Mouse (Mus musculus) stomach, embryonic 16.5 days (tissue): ENCODE data around the gene Fhl4. TPM values are rescaled to one million over a fixed set of nuclear protein-coding genes. Genes with fewer than 3 reads are reported as not detected.

Experiments
- ATAC-seq: fragments of 200-750 bp; cut with Nextera tagmentation; 2 replicates; pipeline ENCODE4 v1.8.0; 2017; ENCODE audit warnings: moderate number of reproducible peaks, moderate TSS enrichment; ENCODE audit not compliant: insufficient read depth, low FRiP score
- H3K27ac ChIP-seq: fragments of 300-500 bp; sonication (generic); 2 replicates; pipeline ENCODE4 v1.5.1; 2014; ENCODE audit warnings: low read length
- H3K27me3 ChIP-seq: fragments of 300-500 bp; sonication (generic); 2 replicates; pipeline ENCODE4 v1.6.1; 2014; ENCODE audit warnings: low read length, control low read depth, mixed read lengths; ENCODE audit not compliant: control insufficient read depth, insufficient read depth
- H3K36me3 ChIP-seq: fragments of 300-500 bp; sonication (generic); 2 replicates; pipeline ENCODE4 v1.6.1; 2014; ENCODE audit warnings: low read length; ENCODE audit not compliant: control insufficient read depth, insufficient read depth
- H3K4me1 ChIP-seq: fragments of 300-500 bp; sonication (generic); 2 replicates; pipeline ENCODE4 v1.6.1; 2014; ENCODE audit warnings: low read length, control low read depth, mixed read lengths; ENCODE audit not compliant: control insufficient read depth, insufficient read depth
- H3K4me2 ChIP-seq: fragments of 300-500 bp; sonication (generic); 2 replicates; pipeline ENCODE4 v1.6.1; 2014; ENCODE audit warnings: low read depth, low read length, mixed read lengths
- H3K4me3 ChIP-seq: fragments of 300-500 bp; sonication (generic); replicated peaks from 2 replicates; pipeline ENCODE4 v1.5.1; 2014; ENCODE audit warnings: mild to moderate bottlenecking, low read length
- H3K9ac ChIP-seq: fragments of 300-500 bp; sonication (generic); 2 replicates; pipeline ENCODE4 v1.6.1; 2014; ENCODE audit warnings: low read length
- H3K9me3 ChIP-seq: fragments of 300-500 bp; sonication (generic); replicated peaks from 2 replicates; pipeline ENCODE4 v1.6.1; 2016; ENCODE audit warnings: low read length, control low read depth; ENCODE audit not compliant: control insufficient read depth
- WGBS: fragments of 180-500 bp; shearing (Covaris S2); extraction: QIAGEN DNeasy Blood & Tissue Kit; methylation state at CpG from one replicate; pipeline ENCODE4 v1.1.7; 2014; 5-methylcytosine and 5-hydroxymethylcytosine counted together
- polyA plus RNA-seq: library from polyadenylated mRNA; unstranded; fragments of >200 nt; fragmentation: Nextera tagmentation; extraction: Ambion mirVana; gene quantifications from 2 replicates; pipeline ENCODE4 v1.2.1, GENCODE M21; 2015

Fhl4 gene
- polyA plus RNA-seq, 1 experiment from 2014 or later: 0.30 TPM

DNA sequence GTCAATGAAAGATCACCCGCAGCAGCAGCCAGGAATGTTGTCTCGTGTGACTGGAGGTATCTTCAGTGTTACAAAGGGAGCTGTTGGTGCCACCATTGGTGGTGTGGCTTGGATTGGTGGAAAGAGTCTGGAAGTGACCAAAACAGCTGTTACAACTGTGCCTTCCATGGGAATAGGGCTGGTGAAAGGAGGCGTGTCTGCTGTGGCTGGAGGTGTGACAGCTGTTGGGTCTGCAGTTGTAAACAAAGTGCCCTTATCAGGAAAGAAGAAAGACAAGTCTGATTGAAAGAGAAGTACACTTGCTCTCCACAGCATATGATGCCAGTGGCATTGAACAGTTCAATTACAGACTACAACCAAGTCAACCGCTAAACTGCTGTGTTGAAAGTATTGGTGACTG, 12.1 kb upstream of the Fhl4 start:
- Histone ChIP-seq H3K4me1 (no peaks in the 10 kb centered on the region), H3K4me2 (no peak overlapping the region), H3K9ac (no peak overlapping the region), H3K27me3 (no peaks in the 10 kb centered on the region), H3K4me3 (no peak overlapping the region), H3K9me3 (no peaks in the 10 kb centered on the region), H3K36me3 (peaks cover 5% of the 10 kb centered on the region; the same call in 1 of the 2 replicates), H3K27ac (no peak overlapping the region)
- ATAC-seq: no peak
- 82% methylated on average over 4 of the region's 4 CpGs for WGBS

DNA sequence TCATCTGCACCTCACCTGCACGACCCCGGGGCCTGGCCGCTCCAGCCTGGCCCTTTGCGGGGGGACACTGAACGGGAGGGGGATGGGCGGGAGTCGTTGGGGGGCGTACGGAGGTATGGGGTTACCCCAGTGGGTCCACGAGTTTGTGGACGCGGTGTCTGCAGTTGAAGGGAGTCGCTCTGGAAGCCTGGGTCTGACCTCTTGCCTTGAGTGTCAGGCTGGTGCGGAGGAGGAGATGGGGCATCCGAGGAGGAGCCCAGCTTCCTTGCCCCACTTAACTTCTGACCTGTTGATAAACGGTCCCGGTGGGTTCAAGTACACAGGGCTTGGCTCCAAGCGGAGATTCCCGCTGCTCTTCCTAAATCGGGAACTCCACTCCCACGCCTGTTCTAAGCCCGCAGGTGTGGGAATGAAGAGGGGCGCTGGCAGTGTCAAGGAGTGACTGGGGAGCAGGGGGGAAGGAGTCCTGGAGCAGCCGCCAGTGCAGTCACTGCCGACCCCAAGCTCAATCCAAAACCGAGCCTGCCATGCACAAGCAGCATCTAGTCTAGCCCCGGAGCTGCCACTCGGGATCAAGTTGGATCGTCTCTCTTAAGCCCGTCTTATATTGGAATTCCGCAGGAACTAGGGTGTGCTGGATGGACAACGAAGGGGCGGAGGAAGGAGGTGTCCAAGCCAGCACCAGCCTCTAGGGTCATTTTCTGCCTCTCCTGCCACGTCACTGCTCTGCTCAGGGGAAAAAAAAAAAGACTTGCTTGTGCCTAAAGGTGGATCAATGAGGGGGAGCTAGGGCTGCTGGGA, 990 bp upstream of the Fhl4 start:
- under 1% methylated on average over 34 of the region's 34 CpGs for WGBS
- peak overlapping the region; percentile 100 for H3K4me3 ChIP-seq
- no peaks in the 10 kb centered on the region for H3K36me3 ChIP-seq
- H3K9me3 ChIP-seq: no peaks in the 10 kb centered on the region
- peak; percentile 11; the same call in 1 of the 2 replicates for ATAC-seq
- H3K27me3 ChIP-seq: no peaks in the 10 kb centered on the region
- peak overlapping the region; percentile 96 for H3K9ac ChIP-seq
- peak overlapping the region; percentile 80 for H3K27ac ChIP-seq
- H3K4me2 ChIP-seq: peak overlapping the region; percentile 89
- H3K4me1 ChIP-seq: 0 out of 2 replicates have a peak, but pooled peaks cover 9% of the 10 kb centered on the region

GRCm38 (mm10) chr10:85101841-85102240, 454 bp downstream of the Fhl4 start:
- Histone ChIP-seq H3K4me3 (peak overlapping the region; percentile 100), H3K27me3 (no peaks in the 10 kb centered on the region), H3K9me3 (no peaks in the 10 kb centered on the region), H3K9ac (peak overlapping the region; percentile 96), H3K4me2 (peak overlapping the region; percentile 89), H3K27ac (peak overlapping the region; percentile 88), H3K36me3 (no peaks in the 10 kb centered on the region), H3K4me1 (0 out of 2 replicates have a peak, but pooled peaks cover 9% of the 10 kb centered on the region)
- under 1% methylated on average over 10 of the region's 10 CpGs for WGBS
- no peak; the same call in 1 of the 2 replicates for ATAC-seq

DNA sequence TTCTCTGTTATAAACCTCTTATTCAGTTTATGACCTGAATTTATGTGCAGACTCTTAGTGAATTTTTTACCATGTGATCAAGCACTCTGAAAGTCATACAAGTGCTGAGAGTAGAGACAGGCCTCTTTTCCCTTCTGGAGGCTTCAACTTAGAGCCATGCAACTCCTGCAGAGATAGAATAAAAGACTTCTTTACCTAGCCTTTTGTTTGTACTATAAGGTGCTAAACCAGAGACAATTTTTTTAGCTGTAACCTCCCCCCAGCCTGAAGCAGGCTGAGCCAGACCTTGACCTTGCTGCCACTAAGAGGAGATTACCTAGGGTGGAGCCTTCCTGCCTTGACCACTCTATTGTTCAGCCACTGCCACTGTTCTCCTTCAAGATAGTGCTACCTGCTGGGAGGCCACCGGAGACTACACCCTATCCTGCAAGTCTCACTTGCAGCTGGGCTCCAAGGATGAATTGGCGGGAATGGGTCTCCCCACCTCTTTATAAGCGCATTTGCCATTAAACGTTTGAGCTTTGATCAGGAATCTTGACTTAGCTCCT, 30.6 kb downstream of the Fhl4 start:
- Histone ChIP-seq H3K9ac (no peak overlapping the region), H3K36me3 (no peaks in the 10 kb centered on the region), H3K4me3 (no peak overlapping the region), H3K4me2 (no peak overlapping the region), H3K27me3 (no peaks in the 10 kb centered on the region), H3K9me3 (no peaks in the 10 kb centered on the region), H3K27ac (no peak overlapping the region), H3K4me1 (no peaks in the 10 kb centered on the region)
- no peak for ATAC-seq
- WGBS: 61% methylated on average over 4 of the region's 4 CpGs

DNA sequence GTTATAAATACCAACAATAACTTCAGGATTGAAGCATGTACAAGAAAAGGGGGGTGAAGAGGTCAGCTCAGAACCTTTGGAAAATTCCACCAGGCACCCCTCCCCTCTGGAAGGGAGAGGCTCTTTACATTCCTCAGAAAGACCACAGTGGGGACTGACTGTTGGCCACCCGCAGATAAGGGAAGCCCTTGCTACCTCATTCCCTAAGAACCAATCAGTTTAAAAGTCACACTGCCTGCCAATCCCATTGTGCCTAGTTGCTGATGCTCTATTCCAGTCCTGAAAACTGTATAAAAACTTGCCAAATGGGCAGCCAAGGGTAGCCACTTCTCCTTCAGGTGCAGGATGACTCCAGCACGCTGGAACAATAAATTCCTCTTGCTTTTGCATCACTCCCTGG, 47.4 kb downstream of the Fhl4 start:
- H3K27ac ChIP-seq: no peak overlapping the region
- no peaks in the 10 kb centered on the region for H3K36me3 ChIP-seq
- H3K4me3 ChIP-seq: no peak overlapping the region
- no peak overlapping the region for H3K4me2 ChIP-seq
- 0 out of 2 replicates have a peak, but pooled peaks cover 4% of the 10 kb centered on the region for H3K9me3 ChIP-seq
- no peak overlapping the region for H3K9ac ChIP-seq
- no peak for ATAC-seq
- no peaks in the 10 kb centered on the region for H3K27me3 ChIP-seq
- no peaks in the 10 kb centered on the region for H3K4me1 ChIP-seq
- 83% methylated on average over 2 of the region's 2 CpGs for WGBS

GRCm38 (mm10) chr10:85052451-85052850, 49.8 kb downstream of the Fhl4 start:
- H3K9me3 ChIP-seq: 0 out of 2 replicates have a peak, but pooled peaks cover 4% of the 10 kb centered on the region
- ATAC-seq: no peak
- H3K9ac ChIP-seq: no peak overlapping the region
- H3K27me3 ChIP-seq: no peaks in the 10 kb centered on the region
- no peak overlapping the region for H3K27ac ChIP-seq
- no peak overlapping the region for H3K4me2 ChIP-seq
- H3K4me3 ChIP-seq: no peak overlapping the region
- no peaks in the 10 kb centered on the region for H3K4me1 ChIP-seq
- H3K36me3 ChIP-seq: no peaks in the 10 kb centered on the region
- whole genome bisulfite sequencing: 33% methylated on average over 4 of the region's 4 CpGs

GRCm38 (mm10) chr10:85050668-85051208, 51.6 kb downstream of the Fhl4 start:
- Histone ChIP-seq H3K9me3 (0 out of 2 replicates have a peak, but pooled peaks cover 4% of the 10 kb centered on the region), H3K4me1 (no peaks in the 10 kb centered on the region), H3K4me2 (no peak overlapping the region), H3K4me3 (no peak overlapping the region), H3K9ac (no peak overlapping the region), H3K27me3 (no peaks in the 10 kb centered on the region), H3K27ac (no peak overlapping the region), H3K36me3 (no peaks in the 10 kb centered on the region)
- ATAC-seq: no peak
- 46% methylated on average over 4 of the region's 4 CpGs for WGBS

GRCm38 (mm10) chr10:85048008-85048407, 54.3 kb downstream of the Fhl4 start:
- 95% methylated on average over 8 of the region's 8 CpGs for WGBS
- Histone ChIP-seq H3K4me1 (peaks cover 7% of the 10 kb centered on the region; the same call in 1 of the 2 replicates), H3K36me3 (no peaks in the 10 kb centered on the region), H3K9ac (no peak overlapping the region), H3K4me3 (no peak overlapping the region), H3K9me3 (no peaks in the 10 kb centered on the region), H3K4me2 (no peak overlapping the region), H3K27ac (no peak overlapping the region), H3K27me3 (no peaks in the 10 kb centered on the region)
- no peak for ATAC-seq

DNA sequence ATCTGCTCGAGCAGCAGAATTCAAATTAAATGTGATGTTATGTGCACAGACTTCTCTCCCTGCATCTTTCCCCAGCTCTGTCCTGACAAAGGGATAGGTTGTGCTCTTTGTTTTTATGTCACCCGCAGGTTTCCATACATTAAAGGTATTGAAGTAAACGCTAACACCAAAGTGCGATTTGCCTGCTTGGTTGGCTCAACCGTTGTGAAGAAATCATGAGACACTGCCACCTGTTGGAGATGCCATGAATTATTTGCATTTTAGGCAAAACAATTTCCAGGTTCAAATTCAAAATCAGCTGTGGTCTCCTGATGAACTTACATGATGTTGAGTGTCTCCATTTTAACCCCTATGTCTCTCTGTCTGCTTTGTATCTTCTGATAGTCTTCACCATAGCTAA, 55.7 kb downstream of the Fhl4 start:
- WGBS: 30% methylated on average over 5 of the region's 5 CpGs
- H3K27ac ChIP-seq: no peak overlapping the region
- H3K9me3 ChIP-seq: no peaks in the 10 kb centered on the region
- no peak overlapping the region for H3K4me2 ChIP-seq
- H3K4me3 ChIP-seq: no peak overlapping the region
- H3K9ac ChIP-seq: no peak overlapping the region
- no peaks in the 10 kb centered on the region for H3K27me3 ChIP-seq
- ATAC-seq: no peak
- no peaks in the 10 kb centered on the region for H3K36me3 ChIP-seq
- H3K4me1 ChIP-seq: peaks cover 7% of the 10 kb centered on the region; the same call in 1 of the 2 replicates
